Mouse (Mus musculus) stomach, embryonic 14.5 days (tissue): ENCODE data around the gene Sall2. TPM values are rescaled to one million over a fixed set of nuclear protein-coding genes. Genes with fewer than 3 reads are reported as not detected.

Experiments used
- ATAC-seq: fragments of 200-750 bp; cut with Nextera tagmentation; 2 replicates; pipeline ENCODE4 v1.8.0; 2017; ENCODE audit warnings: low read depth, moderate TSS enrichment; ENCODE audit not compliant: insufficient number of reproducible peaks, insufficient read depth, low FRiP score
- H3K27ac ChIP-seq: fragments of 300-500 bp; sonication (generic); 2 replicates; pipeline ENCODE4 v1.5.1; 2014; ENCODE audit warnings: mild to moderate bottlenecking, low read length, moderate library complexity, mixed read lengths
- H3K27me3 ChIP-seq: fragments of 300-500 bp; sonication (generic); 2 replicates; pipeline ENCODE4 v1.6.1; 2014; ENCODE audit warnings: low read length, control low read depth, mixed read lengths; ENCODE audit not compliant: control insufficient read depth, insufficient read depth
- H3K36me3 ChIP-seq: fragments of 300-500 bp; sonication (generic); 2 replicates; pipeline ENCODE4 v1.6.1; 2014; ENCODE audit warnings: mild to moderate bottlenecking, control low read depth, low read length, moderate library complexity, mixed read lengths; ENCODE audit not compliant: control insufficient read depth, insufficient read depth
- H3K4me1 ChIP-seq: fragments of 300-500 bp; sonication (generic); 2 replicates; pipeline ENCODE4 v1.6.1; 2014; ENCODE audit warnings: low read length, control low read depth, mixed read lengths; ENCODE audit not compliant: control insufficient read depth, insufficient read depth
- H3K4me2 ChIP-seq: fragments of 300-500 bp; sonication (generic); replicated peaks from 2 replicates; pipeline ENCODE4 v1.6.1; 2014; ENCODE audit warnings: low read depth, low read length, control low read depth
- H3K4me3 ChIP-seq: fragments of 300-500 bp; sonication (generic); 2 replicates; pipeline ENCODE4 v1.5.1; 2014; ENCODE audit warnings: low read depth, low read length, control low read depth
- H3K9ac ChIP-seq: fragments of 300-500 bp; sonication (generic); replicated peaks from 2 replicates; pipeline ENCODE4 v1.6.1; 2014; ENCODE audit warnings: low read depth, mild to moderate bottlenecking, control low read depth, low read length, moderate library complexity, mixed read lengths
- H3K9me3 ChIP-seq: fragments of 300-500 bp; sonication (generic); 2 replicates; pipeline ENCODE4 v1.6.1; 2016; ENCODE audit warnings: low read depth, low read length, control low read depth; ENCODE audit not compliant: control insufficient read depth
- WGBS: fragments of 180-500 bp; shearing (Covaris S2); extraction: QIAGEN DNeasy Blood & Tissue Kit; methylation state at CpG from one replicate; pipeline ENCODE4 v1.1.7; 2014; 5-methylcytosine and 5-hydroxymethylcytosine counted together
- polyA plus RNA-seq: library from polyadenylated mRNA; unstranded; fragments of >200 nt; fragmentation: Nextera tagmentation; extraction: Ambion mirVana; gene quantifications from 2 replicates; pipeline ENCODE4 v1.2.1, GENCODE M21; 2014

Gene Sall2
- polyA plus RNA-seq, 1 experiment from 2014 or later: 16.2 TPM

DNA sequence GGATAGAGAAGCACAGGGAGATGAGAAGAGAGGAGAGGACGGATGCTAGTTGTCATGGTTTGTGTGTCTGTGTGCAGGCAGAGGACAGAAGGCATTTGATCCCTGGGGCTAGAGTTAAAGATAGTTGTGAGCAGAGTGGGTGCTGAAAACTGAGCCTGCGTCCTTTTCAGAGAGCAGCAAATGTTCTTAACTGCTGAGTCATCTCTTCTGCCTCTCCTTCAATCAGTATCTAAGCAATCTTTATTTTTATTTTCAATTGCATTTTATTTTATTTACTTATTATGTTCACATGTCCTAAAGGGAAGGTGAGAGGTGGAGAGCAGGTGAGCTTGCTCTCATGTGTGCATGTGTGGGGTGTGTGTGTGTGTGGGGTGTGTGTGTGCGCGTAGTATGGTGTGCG lies 44.9 kb downstream of the Sall2 start:
- Histone ChIP-seq H3K4me2 (no peak overlapping the region), H3K27me3 (no peaks in the 10 kb centered on the region), H3K4me1 (0 out of 2 replicates have a peak, but pooled peaks cover 6% of the 10 kb centered on the region), H3K9me3 (no peaks in the 10 kb centered on the region), H3K27ac (no peak overlapping the region), H3K36me3 (peaks cover 24% of the 10 kb centered on the region), H3K9ac (no peak overlapping the region), H3K4me3 (no peak overlapping the region)
- ATAC-seq: no peak
- WGBS: 92% methylated on average over 5 of the region's 5 CpGs

GRCm38 (mm10) chr14:52279747-52280120 lies 48.8 kb downstream of the Sall2 start:
- H3K4me2 ChIP-seq: peak overlapping the region; percentile 49
- H3K27ac ChIP-seq: peak overlapping the region; percentile 48
- H3K9ac ChIP-seq: peak overlapping the region; percentile 77
- no peaks in the 10 kb centered on the region for H3K9me3 ChIP-seq
- ATAC-seq: peak; percentile 15; the same call in 1 of the 2 replicates
- WGBS: 2% methylated on average over 21 of the region's 21 CpGs
- H3K4me3 ChIP-seq: peak overlapping the region; percentile 75
- H3K27me3 ChIP-seq: no peaks in the 10 kb centered on the region
- H3K36me3 ChIP-seq: peaks cover 7% of the 10 kb centered on the region; the same call in 1 of the 2 replicates
- 0 out of 2 replicates have a peak, but pooled peaks cover 6% of the 10 kb centered on the region for H3K4me1 ChIP-seq

DNA sequence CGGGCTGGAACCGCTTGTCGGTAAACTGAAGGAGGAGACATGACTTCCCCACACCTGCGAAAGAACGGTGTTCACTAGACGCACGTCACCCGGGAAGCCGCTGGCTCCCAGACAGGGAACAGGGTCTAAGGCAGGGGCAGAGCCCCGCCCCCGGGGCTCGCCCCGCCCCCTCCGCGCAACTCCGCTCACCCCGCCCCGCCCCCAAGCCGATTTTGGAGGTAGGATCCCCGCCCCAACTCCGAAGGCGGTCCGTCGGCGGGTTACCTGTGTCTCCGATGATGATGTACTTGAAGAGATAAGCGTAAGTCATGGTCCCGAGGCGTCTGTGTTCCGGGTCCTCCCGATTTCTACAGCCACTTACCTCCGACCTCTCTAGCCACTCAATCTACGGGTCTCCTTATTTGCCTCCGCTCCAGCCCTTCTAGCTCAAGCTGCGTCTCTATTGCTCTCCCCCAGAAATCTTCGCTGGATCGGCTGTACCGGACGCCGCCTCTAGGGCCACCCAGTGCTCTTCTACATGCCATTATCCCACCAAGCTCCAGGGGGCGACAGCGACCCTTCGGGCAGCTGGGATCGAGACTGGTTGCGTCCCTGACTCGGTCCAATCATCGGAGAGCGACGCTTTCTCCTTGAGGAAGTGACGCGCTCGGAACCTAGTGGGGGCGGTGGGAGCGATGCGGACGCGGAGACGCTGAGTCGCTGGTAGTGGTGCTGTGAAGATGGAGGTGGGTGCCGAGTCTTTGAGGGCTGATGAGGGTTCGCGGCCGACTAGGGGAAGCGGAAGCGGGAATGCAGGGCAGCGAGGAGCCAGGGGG lies 49.4 kb downstream of the Sall2 start, which contains the start of the genes Tox4 and Rab2b:
TSS of gene Tox4 (plus strand) at position 215 of the 815 bp plus-strand sequence.
TSS of gene Rab2b (minus strand) at position 614 of the 815 bp plus-strand sequence.
- peak within 1 kb of the TSS; percentile 75 for H3K4me3 ChIP-seq
- peak within 1 kb of the TSS; percentile 58 for H3K4me2 ChIP-seq
- H3K27ac ChIP-seq: peak within 1 kb of the TSS; percentile 61
- peak within 1 kb of the TSS; percentile 77 for H3K9ac ChIP-seq
- H3K4me1 ChIP-seq: 0 out of 2 replicates have a peak, but pooled peaks cover 6% of the 10 kb centered on the region
- ATAC-seq: peak; percentile 97
- H3K27me3 ChIP-seq: no peaks in the 10 kb centered on the region
- H3K9me3 ChIP-seq: no peaks in the 10 kb centered on the region
- WGBS: under 1% methylated on average over 58 of the region's 66 CpGs
- peaks cover 9% of the 10 kb centered on the region; the same call in 1 of the 2 replicates for H3K36me3 ChIP-seq

GRCm38 (mm10) chr14:52277210-52277609 lies 51.4 kb downstream of the Sall2 start:
- Histone ChIP-seq H3K27ac (no peak overlapping the region), H3K9me3 (no peaks in the 10 kb centered on the region), H3K9ac (no peak overlapping the region), H3K4me1 (0 out of 2 replicates have a peak, but pooled peaks cover 6% of the 10 kb centered on the region), H3K4me2 (no peak overlapping the region), H3K4me3 (no peak overlapping the region), H3K27me3 (no peaks in the 10 kb centered on the region), H3K36me3 (peaks cover 14% of the 10 kb centered on the region; the same call in 1 of the 2 replicates)
- 91% methylated on average over 4 of the region's 4 CpGs for WGBS
- no peak for ATAC-seq

DNA sequence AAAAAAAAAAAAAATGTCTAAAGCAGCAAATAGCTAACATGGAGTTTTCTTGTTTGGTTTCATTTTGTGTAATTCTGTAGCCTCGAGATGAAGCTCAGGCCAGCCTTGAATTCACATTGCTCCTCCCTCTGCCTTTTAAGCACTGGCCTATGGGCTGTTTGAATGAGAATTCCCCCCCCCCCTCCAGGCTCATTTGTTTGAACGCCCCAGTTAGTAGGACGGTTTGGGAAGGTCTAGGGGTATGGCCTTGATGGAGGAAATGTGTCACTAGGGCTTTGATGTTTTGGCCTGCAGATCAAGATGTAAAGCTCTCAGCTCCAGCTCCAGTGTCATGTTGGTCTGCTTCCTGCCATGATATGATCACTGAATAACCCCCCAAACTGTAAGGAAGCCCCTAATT lies 55.8 kb downstream of the Sall2 start:
- no peak overlapping the region for H3K9ac ChIP-seq
- WGBS: 67% methylated on average over 3 of the region's 3 CpGs
- no peak for ATAC-seq
- peaks cover 14% of the 10 kb centered on the region; the same call in 1 of the 2 replicates for H3K36me3 ChIP-seq
- no peaks in the 10 kb centered on the region for H3K4me1 ChIP-seq
- no peak overlapping the region for H3K27ac ChIP-seq
- H3K27me3 ChIP-seq: no peaks in the 10 kb centered on the region
- H3K4me3 ChIP-seq: no peak overlapping the region
- no peak overlapping the region for H3K4me2 ChIP-seq
- no peaks in the 10 kb centered on the region for H3K9me3 ChIP-seq

Other genes starting within 250 kb of the Sall2 start
- 586 and 599 TPM in 2 replicates for gene Hnrnpc, start 224.7 kb downstream of the Sall2 start, polyA plus RNA-seq
- gene Rpgrip1, start 218.1 kb downstream of the Sall2 start, polyA plus RNA-seq: 54.3 and 67.1 TPM in 2 replicates
- gene Supt16, start 131.3 kb downstream of the Sall2 start, polyA plus RNA-seq: 86.0 and 87.3 TPM in 2 replicates
- 49.7 and 56.0 TPM in 2 replicates for gene Chd8, start 71.0 kb downstream of the Sall2 start, polyA plus RNA-seq
- gene Tox4, start 49.6 kb downstream of the Sall2 start, polyA plus RNA-seq: 47.3 and 56.0 TPM in 2 replicates
- gene Rab2b, start 49.2 kb downstream of the Sall2 start, polyA plus RNA-seq: 26.6 and 27.3 TPM in 2 replicates
- 41.3 and 45.3 TPM in 2 replicates for gene Mettl3, start 23.6 kb downstream of the Sall2 start, polyA plus RNA-seq
- not detected in 2 replicates for gene Olfr1513, start 27.6 kb upstream of the Sall2 start, polyA plus RNA-seq
- not detected in 2 replicates for gene Olfr1512, start 50.4 kb upstream of the Sall2 start, polyA plus RNA-seq
- not detected in 2 replicates for gene Olfr1511, start 68.6 kb upstream of the Sall2 start, polyA plus RNA-seq
- not detected in 2 replicates for gene Olfr1510, start 85.6 kb upstream of the Sall2 start, polyA plus RNA-seq
- gene Olfr1509, start 114.2 kb upstream of the Sall2 start, polyA plus RNA-seq: not detected in 2 replicates
- not detected in 2 replicates for gene Olfr1508, start 138.7 kb upstream of the Sall2 start, polyA plus RNA-seq
- gene Olfr1507, start 167.0 kb upstream of the Sall2 start, polyA plus RNA-seq: not detected in 2 replicates